Mouse (Mus musculus) urinary bladder, postnatal 10 days (tissue): ENCODE data around the gene Myl3.

Experiments used
- DNase-seq: peaks from one replicate; pipeline ENCODE4 v3.0.0; 2022; ENCODE audit warnings: low spot score

The Myl3 gene

GRCm38 (mm10) chr9:110731859-110732258 lies 9.8 kb upstream of the Myl3 start:
- DNase-seq: no peak

- DNase-seq: peak; percentile 33
Observed at GRCm38 (mm10) chr9:110732623-110733022, 9.0 kb upstream of the Myl3 start.

DNA sequence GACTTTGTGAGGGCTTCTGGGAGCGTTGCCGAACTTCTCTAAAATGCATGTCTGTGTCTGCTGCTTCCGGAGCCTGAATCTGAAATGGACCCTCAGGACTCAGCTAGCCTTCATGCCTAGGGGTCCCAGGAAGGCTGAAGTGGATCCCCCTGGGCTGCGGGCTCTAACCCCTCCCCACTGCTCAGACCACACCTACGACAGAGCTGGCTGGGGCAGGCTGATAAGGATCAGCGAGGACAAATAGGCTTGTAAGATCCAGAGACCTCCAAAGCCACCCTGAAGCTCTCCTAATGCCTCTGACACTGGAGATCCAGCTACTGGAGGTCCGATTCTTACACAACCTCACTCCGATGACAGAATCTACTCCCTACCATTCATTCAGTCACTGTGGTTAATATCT lies 8.6 kb upstream of the Myl3 start:
- no peak for DNase-seq

DNA sequence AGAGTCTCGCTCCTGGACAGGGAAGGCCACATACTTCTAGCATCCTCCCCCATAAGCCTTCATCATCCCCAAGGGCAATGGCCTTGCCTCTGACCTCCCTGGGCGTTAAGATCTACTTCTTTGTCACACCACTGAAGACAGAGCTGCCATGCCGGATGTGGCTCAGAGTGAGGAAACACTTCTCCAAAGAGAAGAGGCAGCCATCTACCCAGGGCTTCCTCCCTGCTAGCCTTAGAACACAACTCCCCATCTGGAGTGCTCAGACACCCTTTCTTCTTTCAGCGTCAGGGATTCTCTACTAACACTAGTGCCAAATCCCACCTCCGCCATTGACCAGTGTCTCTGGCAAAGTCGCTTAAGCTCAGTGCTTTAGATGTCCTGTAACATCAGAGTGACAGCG lies 7.5 kb upstream of the Myl3 start:
- DNase-seq: no peak

DNA sequence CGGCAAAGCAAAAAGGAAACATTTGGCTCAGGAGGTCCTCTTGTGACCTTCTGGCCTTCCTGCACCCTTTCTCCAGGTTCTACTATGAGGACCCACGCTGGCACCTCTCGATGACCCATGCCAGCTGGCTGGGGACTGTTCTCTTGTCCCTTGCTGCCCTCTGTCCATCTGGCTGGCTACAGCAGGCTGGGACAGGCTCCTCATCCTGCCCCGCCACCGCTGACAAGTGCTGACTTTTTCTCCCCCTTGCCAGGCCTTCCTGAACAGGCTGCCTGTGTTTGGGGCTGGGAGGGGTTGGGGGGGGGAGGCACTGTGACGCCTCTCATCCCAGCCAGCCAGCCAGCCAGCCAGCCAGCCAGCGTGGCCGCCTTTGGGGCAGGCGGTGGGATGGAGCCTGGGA lies 5.3 kb upstream of the Myl3 start:
- DNase-seq: no peak

DNA sequence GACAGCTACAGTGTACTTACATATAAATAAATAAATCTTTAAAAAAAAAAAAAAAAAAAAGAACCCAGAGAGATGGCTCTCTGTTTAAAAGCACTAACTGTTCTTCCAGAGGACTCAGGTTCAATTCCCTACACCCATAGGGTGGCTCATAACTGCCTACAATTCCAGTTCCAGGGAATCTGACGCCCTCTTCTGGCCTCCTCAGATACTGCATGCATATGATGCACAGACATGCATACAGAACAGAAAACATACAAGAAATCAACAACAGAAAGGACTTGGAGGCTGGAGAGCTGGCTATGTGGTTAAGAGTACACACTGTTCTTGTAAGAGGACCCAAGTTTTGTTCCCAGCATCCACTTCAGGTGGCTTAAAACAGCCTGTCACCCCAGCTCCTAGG lies 3.6 kb upstream of the Myl3 start:
- DNase-seq: no peak

DNA sequence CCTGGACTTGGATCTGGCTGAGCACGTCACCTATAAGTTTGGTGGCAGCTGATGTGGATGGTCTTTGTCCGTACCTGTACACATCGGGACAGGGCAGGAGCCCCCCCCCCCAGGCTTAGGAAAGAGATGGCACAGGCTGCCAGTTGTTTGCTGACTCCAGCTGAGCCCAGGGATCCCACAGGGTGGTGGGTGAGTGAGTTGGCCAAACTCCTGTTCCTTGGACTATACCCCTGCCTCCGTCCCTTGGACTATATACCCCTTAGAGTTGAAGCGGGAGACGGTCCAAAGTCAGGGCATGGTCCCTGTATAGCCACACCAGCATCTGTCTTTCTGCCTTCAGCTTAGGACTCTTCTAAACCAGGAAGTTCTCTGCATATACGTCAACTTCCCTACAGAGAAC lies 1.7 kb upstream of the Myl3 start:
- DNase-seq: no peak

- no peak for DNase-seq
Observed at GRCm38 (mm10) chr9:110742295-110742950, 762 bp downstream of the Myl3 start.

- DNase-seq: no peak
Observed at GRCm38 (mm10) chr9:110742951-110743455, 1.3 kb downstream of the Myl3 start.

DNA sequence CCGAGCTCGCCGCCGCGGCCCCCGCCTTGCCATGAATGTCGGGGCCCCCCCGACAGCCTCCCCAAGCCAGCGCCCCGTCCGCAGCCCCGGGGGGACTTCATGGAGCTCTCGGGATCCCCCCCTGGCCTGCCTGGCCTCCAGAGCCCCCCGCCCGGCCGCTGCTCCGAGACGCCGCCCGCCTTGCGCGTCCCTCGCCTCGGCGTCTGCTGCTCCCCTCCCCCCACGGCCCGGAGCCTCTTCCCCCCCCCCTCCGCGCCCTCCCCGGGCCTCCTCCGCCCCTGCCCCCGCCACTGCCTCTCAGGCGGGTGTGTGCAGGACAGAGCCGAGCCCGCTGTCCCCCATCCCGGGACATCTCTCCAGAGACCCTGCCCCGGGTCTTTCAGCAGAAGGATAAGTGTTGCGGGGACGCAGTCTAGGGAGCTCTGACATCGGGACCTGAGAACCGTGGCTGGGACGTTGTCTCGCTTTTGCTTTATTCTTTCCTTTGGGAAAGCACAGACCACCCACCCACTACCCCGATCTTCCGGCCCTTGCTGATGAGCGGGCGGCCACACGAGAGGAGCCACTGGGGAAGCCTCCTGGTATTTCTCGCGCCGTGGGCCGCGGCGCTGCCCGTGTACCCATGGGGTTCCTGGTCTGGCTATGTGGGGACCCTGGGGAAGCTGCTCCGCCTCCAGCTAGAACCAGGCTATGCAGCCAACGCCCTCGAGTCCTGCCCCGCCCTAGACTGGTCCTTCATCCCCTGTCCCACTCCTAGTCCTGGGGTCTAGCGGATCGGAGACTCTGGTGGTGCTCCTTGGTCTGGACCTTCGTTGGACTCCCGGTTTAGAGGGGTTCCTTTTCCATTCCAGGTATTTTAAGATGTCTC lies 2.0 kb downstream of the Myl3 start:
- DNase-seq: no peak

- DNase-seq: no peak
Observed at GRCm38 (mm10) chr9:110745752-110746151, 4.1 kb downstream of the Myl3 start.

GRCm38 (mm10) chr9:110746238-110746637 lies 4.6 kb downstream of the Myl3 start:
- no peak for DNase-seq

- no peak for DNase-seq
Observed at GRCm38 (mm10) chr9:110746961-110747360, 5.3 kb downstream of the Myl3 start, which contains the start of gene Pth1r. Pth1r (minus strand) TSS chr9:110747145.

GRCm38 (mm10) chr9:110748451-110748850 lies 6.8 kb downstream of the Myl3 start:
- no peak for DNase-seq

DNA sequence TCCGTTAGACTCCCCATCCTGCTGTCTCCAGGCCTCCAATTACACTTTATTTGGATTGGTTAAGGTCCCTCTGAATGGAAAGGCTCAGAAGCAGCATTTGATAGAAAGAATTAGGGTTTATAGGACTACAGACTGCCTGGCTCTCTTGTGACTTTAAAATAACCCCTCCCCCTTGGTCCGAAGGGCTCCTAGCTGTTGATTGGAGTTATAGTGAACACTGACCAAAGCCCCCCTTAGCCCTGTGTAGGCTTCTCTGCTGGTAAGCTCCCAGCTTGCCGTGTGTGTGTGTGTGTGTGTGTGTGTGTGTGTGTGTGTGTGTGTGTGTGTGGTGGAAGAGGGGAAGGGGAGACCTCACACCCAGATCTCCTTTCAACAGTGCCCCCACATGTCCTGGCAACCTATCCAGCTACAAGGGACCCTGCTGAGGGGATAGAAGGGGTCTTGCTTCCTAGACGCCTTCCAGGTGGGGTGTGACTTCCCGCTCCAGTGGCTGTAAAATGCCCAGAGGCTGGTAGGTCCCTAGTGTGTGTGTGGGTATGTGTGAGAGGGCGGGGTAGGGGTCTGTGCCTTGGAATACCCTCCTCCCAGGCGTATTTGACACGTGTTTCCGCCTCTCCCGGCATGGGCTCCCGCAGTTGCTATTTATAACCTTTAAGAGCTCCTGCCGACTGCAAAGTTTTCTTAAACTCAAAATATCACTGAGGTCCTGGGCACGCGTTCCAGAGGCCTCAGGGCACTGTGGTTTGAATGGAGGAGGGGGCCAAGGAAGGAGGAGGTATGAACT lies 8.9 kb downstream of the Myl3 start:
- DNase-seq: no peak

- DNase-seq: no peak
Observed at GRCm38 (mm10) chr9:110751412-110751811, 9.8 kb downstream of the Myl3 start.

- DNase-seq: no peak
Observed at GRCm38 (mm10) chr9:110752917-110753435, 11.3 kb downstream of the Myl3 start.

- DNase-seq: no peak
Observed at GRCm38 (mm10) chr9:110753773-110754172, 12.1 kb downstream of the Myl3 start.

DNA sequence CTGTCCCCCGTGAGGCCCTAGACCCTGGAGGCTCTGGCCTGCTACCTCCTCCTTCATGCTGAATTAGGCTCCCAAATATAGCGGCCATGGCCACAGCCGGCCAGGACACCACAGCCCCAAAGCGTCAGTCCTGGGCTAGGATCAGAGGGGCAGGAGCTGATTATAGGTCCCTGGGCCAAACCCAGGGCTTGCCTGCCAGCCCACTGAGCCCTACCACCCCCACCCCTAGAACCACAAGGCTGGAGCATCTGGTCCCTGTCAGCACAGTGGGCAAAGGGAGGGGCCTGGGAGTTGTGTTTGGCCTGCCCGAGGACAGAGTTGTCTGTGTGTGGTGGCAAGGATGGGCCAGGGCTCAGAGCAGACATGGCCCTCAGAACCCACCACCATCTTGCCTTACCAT lies 16.2 kb downstream of the Myl3 start:
- no peak for DNase-seq

GRCm38 (mm10) chr9:110758605-110759004 lies 16.9 kb downstream of the Myl3 start:
- DNase-seq: no peak

GRCm38 (mm10) chr9:110759265-110759664 lies 17.6 kb downstream of the Myl3 start:
- DNase-seq: no peak

GRCm38 (mm10) chr9:110760886-110761285 lies 19.2 kb downstream of the Myl3 start:
- no peak for DNase-seq
